Mouse (Mus musculus): Measurements from ENCODE around the gene Wnt2b. TPM values are rescaled to one million over a fixed set of nuclear protein-coding genes. Genes with fewer than 3 reads are reported as not detected.

Gene Wnt2b
- polyA plus RNA-seq, 1 experiment from 2014 or later, result 0.11 TPM

GRCm38 (mm10) chr3:105000561-105000960, 38.8 kb upstream of the Wnt2b start:
- H3K4me3 ChIP-seq (ENCODE audit: low read depth, low read length), result no peak overlapping the region
- ATAC-seq (ENCODE audit: low read depth), result no peak
- H3K9ac ChIP-seq (ENCODE audit: low read depth, low read length), result no peak overlapping the region
- no peaks in the 10 kb centered on the region for H3K36me3 ChIP-seq (ENCODE audit: control insufficient read depth, insufficient read depth)
- no peaks in the 10 kb centered on the region for H3K9me3 ChIP-seq (replicated peaks; ENCODE audit: control insufficient read depth, low read length)
- H3K4me2 ChIP-seq (ENCODE audit: low read depth, low read length), result no peak overlapping the region
- H3K4me1 ChIP-seq (ENCODE audit: control insufficient read depth, low read depth, low read length), result no peaks in the 10 kb centered on the region
- 70% methylated on average over 8 of the region's 8 CpGs for WGBS (ENCODE audit: insufficient replicate concordance)
- no peak overlapping the region for H3K27ac ChIP-seq (ENCODE audit: low read length)
- no peaks in the 10 kb centered on the region; the same call in 1 of the 2 replicates for H3K27me3 ChIP-seq (ENCODE audit: control insufficient read depth, insufficient read depth, low read depth, low read length)

- no peaks in the 10 kb centered on the region; the same call in 1 of the 2 replicates for H3K4me1 ChIP-seq (ENCODE audit: control insufficient read depth, low read depth, low read length)
- H3K9ac ChIP-seq (ENCODE audit: low read depth, low read length), result no peak overlapping the region
- no peak overlapping the region for H3K27ac ChIP-seq (ENCODE audit: low read length)
- WGBS (ENCODE audit: insufficient replicate concordance), result 23% methylated on average over 6 of the region's 6 CpGs
- H3K36me3 ChIP-seq (ENCODE audit: control insufficient read depth, insufficient read depth), result no peaks in the 10 kb centered on the region
- ATAC-seq (ENCODE audit: low read depth), result no peak
- H3K4me2 ChIP-seq (ENCODE audit: low read depth, low read length), result no peak overlapping the region
- H3K27me3 ChIP-seq (ENCODE audit: control insufficient read depth, insufficient read depth, low read depth, low read length), result no peaks in the 10 kb centered on the region; the same call in 1 of the 2 replicates
- no peaks in the 10 kb centered on the region for H3K9me3 ChIP-seq (replicated peaks; ENCODE audit: control insufficient read depth, low read length)
- no peak overlapping the region for H3K4me3 ChIP-seq (ENCODE audit: low read depth, low read length)
Observed at GRCm38 (mm10) chr3:104997563-104997962, 35.8 kb upstream of the Wnt2b start.

GRCm38 (mm10) chr3:104995707-104996106, 34.0 kb upstream of the Wnt2b start:
- no peak overlapping the region for H3K4me2 ChIP-seq (ENCODE audit: low read depth, low read length)
- ATAC-seq (ENCODE audit: low read depth), result no peak
- H3K27ac ChIP-seq (ENCODE audit: low read length), result no peak overlapping the region
- H3K27me3 ChIP-seq (ENCODE audit: control insufficient read depth, insufficient read depth, low read depth, low read length), result no peaks in the 10 kb centered on the region; the same call in 1 of the 2 replicates
- H3K4me3 ChIP-seq (ENCODE audit: low read depth, low read length), result no peak overlapping the region
- 53% methylated on average over 7 of the region's 7 CpGs for WGBS (ENCODE audit: insufficient replicate concordance)
- no peaks in the 10 kb centered on the region; the same call in 1 of the 2 replicates for H3K4me1 ChIP-seq (ENCODE audit: control insufficient read depth, low read depth, low read length)
- no peaks in the 10 kb centered on the region for H3K9me3 ChIP-seq (replicated peaks; ENCODE audit: control insufficient read depth, low read length)
- H3K9ac ChIP-seq (ENCODE audit: low read depth, low read length), result no peak overlapping the region
- H3K36me3 ChIP-seq (ENCODE audit: control insufficient read depth, insufficient read depth), result no peaks in the 10 kb centered on the region

GRCm38 (mm10) chr3:104994415-104994841, 32.7 kb upstream of the Wnt2b start:
- 43% methylated on average over 3 of the region's 3 CpGs for WGBS (ENCODE audit: insufficient replicate concordance)
- Histone ChIP-seq H3K27me3 (ENCODE audit: control insufficient read depth, insufficient read depth, low read depth, low read length) (no peaks in the 10 kb centered on the region; the same call in 1 of the 2 replicates), H3K4me1 (ENCODE audit: control insufficient read depth, low read depth, low read length) (no peaks in the 10 kb centered on the region; the same call in 1 of the 2 replicates), H3K27ac (ENCODE audit: low read length) (no peak overlapping the region), H3K4me3 (ENCODE audit: low read depth, low read length) (no peak overlapping the region), H3K9me3 (replicated peaks; ENCODE audit: control insufficient read depth, low read length) (no peaks in the 10 kb centered on the region), H3K36me3 (ENCODE audit: control insufficient read depth, insufficient read depth) (no peaks in the 10 kb centered on the region), H3K9ac (ENCODE audit: low read depth, low read length) (no peak overlapping the region), H3K4me2 (ENCODE audit: low read depth, low read length) (no peak overlapping the region)
- ATAC-seq (ENCODE audit: low read depth), result no peak

GRCm38 (mm10) chr3:104993800-104994199, 32.1 kb upstream of the Wnt2b start:
- H3K36me3 ChIP-seq (ENCODE audit: control insufficient read depth, insufficient read depth), result no peaks in the 10 kb centered on the region
- H3K27ac ChIP-seq (ENCODE audit: low read length), result no peak overlapping the region
- no peak overlapping the region for H3K9ac ChIP-seq (ENCODE audit: low read depth, low read length)
- H3K27me3 ChIP-seq (ENCODE audit: control insufficient read depth, insufficient read depth, low read depth, low read length), result no peaks in the 10 kb centered on the region; the same call in 1 of the 2 replicates
- 0 out of 2 replicates have a peak, but pooled peaks have one; percentile 21 for ATAC-seq (ENCODE audit: low read depth)
- no peaks in the 10 kb centered on the region for H3K9me3 ChIP-seq (replicated peaks; ENCODE audit: control insufficient read depth, low read length)
- 44% methylated on average over 4 of the region's 4 CpGs for WGBS (ENCODE audit: insufficient replicate concordance)
- no peak overlapping the region for H3K4me2 ChIP-seq (ENCODE audit: low read depth, low read length)
- no peak overlapping the region for H3K4me3 ChIP-seq (ENCODE audit: low read depth, low read length)
- H3K4me1 ChIP-seq (ENCODE audit: control insufficient read depth, low read depth, low read length), result no peaks in the 10 kb centered on the region; the same call in 1 of the 2 replicates

GRCm38 (mm10) chr3:104992709-104993388, 31.1 kb upstream of the Wnt2b start:
- Histone ChIP-seq H3K27ac (ENCODE audit: low read length) (no peak overlapping the region), H3K9ac (ENCODE audit: low read depth, low read length) (no peak overlapping the region), H3K36me3 (ENCODE audit: control insufficient read depth, insufficient read depth) (no peaks in the 10 kb centered on the region), H3K27me3 (ENCODE audit: control insufficient read depth, insufficient read depth, low read depth, low read length) (no peaks in the 10 kb centered on the region; the same call in 1 of the 2 replicates), H3K4me3 (ENCODE audit: low read depth, low read length) (no peak overlapping the region), H3K4me1 (ENCODE audit: control insufficient read depth, low read depth, low read length) (no peaks in the 10 kb centered on the region; the same call in 1 of the 2 replicates), H3K4me2 (ENCODE audit: low read depth, low read length) (no peak overlapping the region), H3K9me3 (replicated peaks; ENCODE audit: control insufficient read depth, low read length) (no peaks in the 10 kb centered on the region)
- ATAC-seq (ENCODE audit: low read depth), result peak; percentile 47; the same call in 1 of the 2 replicates
- 9% methylated on average over 23 of the region's 23 CpGs for WGBS (ENCODE audit: insufficient replicate concordance)

GRCm38 (mm10) chr3:104991703-104992102, 30.0 kb upstream of the Wnt2b start:
- no peak overlapping the region for H3K27ac ChIP-seq (ENCODE audit: low read length)
- no peak overlapping the region for H3K9ac ChIP-seq (ENCODE audit: low read depth, low read length)
- WGBS (ENCODE audit: insufficient replicate concordance), result 55% methylated on average over 5 of the region's 5 CpGs
- no peaks in the 10 kb centered on the region; the same call in 1 of the 2 replicates for H3K4me1 ChIP-seq (ENCODE audit: control insufficient read depth, low read depth, low read length)
- no peak for ATAC-seq (ENCODE audit: low read depth)
- no peaks in the 10 kb centered on the region for H3K36me3 ChIP-seq (ENCODE audit: control insufficient read depth, insufficient read depth)
- H3K9me3 ChIP-seq (replicated peaks; ENCODE audit: control insufficient read depth, low read length), result no peaks in the 10 kb centered on the region
- no peak overlapping the region for H3K4me2 ChIP-seq (ENCODE audit: low read depth, low read length)
- no peaks in the 10 kb centered on the region for H3K27me3 ChIP-seq (ENCODE audit: control insufficient read depth, insufficient read depth, low read depth, low read length)
- H3K4me3 ChIP-seq (ENCODE audit: low read depth, low read length), result no peak overlapping the region

GRCm38 (mm10) chr3:104987884-104988283, 26.2 kb upstream of the Wnt2b start:
- H3K9ac ChIP-seq (ENCODE audit: low read depth, low read length), result no peak overlapping the region
- no peaks in the 10 kb centered on the region for H3K9me3 ChIP-seq (replicated peaks; ENCODE audit: control insufficient read depth, low read length)
- no peak overlapping the region for H3K4me2 ChIP-seq (ENCODE audit: low read depth, low read length)
- ATAC-seq (ENCODE audit: low read depth), result no peak
- H3K4me1 ChIP-seq (ENCODE audit: control insufficient read depth, low read depth, low read length), result no peaks in the 10 kb centered on the region; the same call in 1 of the 2 replicates
- no peaks in the 10 kb centered on the region for H3K36me3 ChIP-seq (ENCODE audit: control insufficient read depth, insufficient read depth)
- H3K27ac ChIP-seq (ENCODE audit: low read length), result no peak overlapping the region
- H3K27me3 ChIP-seq (ENCODE audit: control insufficient read depth, insufficient read depth, low read depth, low read length), result no peaks in the 10 kb centered on the region
- no peak overlapping the region for H3K4me3 ChIP-seq (ENCODE audit: low read depth, low read length)
- 46% methylated on average over 5 of the region's 5 CpGs for WGBS (ENCODE audit: insufficient replicate concordance)

GRCm38 (mm10) chr3:104979735-104980134, 18.0 kb upstream of the Wnt2b start:
- Histone ChIP-seq H3K9ac (ENCODE audit: low read depth, low read length) (no peak overlapping the region), H3K4me1 (ENCODE audit: control insufficient read depth, low read depth, low read length) (no peaks in the 10 kb centered on the region), H3K4me3 (ENCODE audit: low read depth, low read length) (no peak overlapping the region), H3K36me3 (ENCODE audit: control insufficient read depth, insufficient read depth) (no peaks in the 10 kb centered on the region), H3K27me3 (ENCODE audit: control insufficient read depth, insufficient read depth, low read depth, low read length) (no peaks in the 10 kb centered on the region), H3K9me3 (replicated peaks; ENCODE audit: control insufficient read depth, low read length) (no peaks in the 10 kb centered on the region), H3K27ac (ENCODE audit: low read length) (no peak overlapping the region), H3K4me2 (ENCODE audit: low read depth, low read length) (no peak overlapping the region)
- WGBS (ENCODE audit: insufficient replicate concordance), result 59% methylated on average over 5 of the region's 5 CpGs
- no peak for ATAC-seq (ENCODE audit: low read depth)
